Mouse (Mus musculus): ENCODE measurements around the gene Gtf2a2.

GRCm38 (mm10) chr9:69988706-69989302 lies 23.5 kb upstream of the Gtf2a2 start:
- no peak for TF ChIP-seq USF2 (IDR thresholded peaks at IDR 0.05; ENCODE audit: borderline replicate concordance in 1 of 2, insufficient read depth in 1 of 2, low read depth in 1 of 2, low read length in 2 of 2)
- TF ChIP-seq UBTF (IDR thresholded peaks at IDR 0.05; ENCODE audit: borderline replicate concordance, insufficient read depth, low read depth, low read length) = no peak
- no peak for TF ChIP-seq POLR2AphosphoS5 (IDR thresholded peaks at IDR 0.05; ENCODE audit: borderline replicate concordance, low read depth, low read length)
- TF ChIP-seq CTCF (IDR thresholded peaks at IDR 0.05 in 2 of 3, conservative IDR thresholded peaks at IDR 0.05 in 1 of 3; ENCODE audit: control insufficient read depth in 1 of 3, insufficient read depth in 1 of 3, low read depth in 2 of 3, low read length in 3 of 3, poor library complexity in 1 of 3, severe bottlenecking in 1 of 3) = no peak
- TF ChIP-seq ZMIZ1 (IDR thresholded peaks at IDR 0.05; ENCODE audit: low read depth, low read length) = no peak
- no peak for TF ChIP-seq GABPA (IDR thresholded peaks at IDR 0.05; ENCODE audit: low read depth, low read length)
- peak; percentile 39; the same call in 1 of the 2 replicates for TF ChIP-seq GATA1 (IDR thresholded peaks at IDR 0.05; ENCODE audit: low read depth, low read length)
- TF ChIP-seq TBP (IDR thresholded peaks at IDR 0.05; ENCODE audit: low read depth, low read length) = no peak
- TF ChIP-seq MAZ (IDR thresholded peaks at IDR 0.05; ENCODE audit: low read depth, low read length) = no peak
- TF ChIP-seq POLR2A (IDR thresholded peaks at IDR 0.05; ENCODE audit: control insufficient read depth in 1 of 2, insufficient read depth in 1 of 2, low read depth in 1 of 2, low read length in 2 of 2, poor library complexity in 1 of 2) = no peak; a peak in 1 of 4 replicates
